Mouse (Mus musculus) neural tube, embryonic 11.5 days (tissue): ENCODE results near the gene AU018091. TPM values are rescaled to one million over a fixed set of nuclear protein-coding genes. Genes with fewer than 3 reads are reported as not detected.
"Not testable (repeated sequence)": the region's sequence is repeated elsewhere in the genome, so short reads cannot be mapped to it uniquely, and the experiment has no call there.

Experiments
- ATAC-seq: fragments of 200-750 bp; cut with Nextera tagmentation; 2 replicates; pipeline ENCODE4 v1.8.0; 2017; ENCODE audit warnings: moderate number of reproducible peaks, mild to moderate bottlenecking, moderate TSS enrichment, moderate library complexity; ENCODE audit not compliant: insufficient read depth, low FRiP score, low TSS enrichment
- DNase-seq: peaks from one replicate; pipeline ENCODE4 v3.0.0-alpha.2; 2015; ENCODE audit warnings: low spot score
- H3K27ac ChIP-seq: fragments of 300-500 bp; sonication (generic); 2 replicates; pipeline ENCODE4 v1.5.1; 2014; ENCODE audit warnings: low read depth, mild to moderate bottlenecking, low read length
- H3K27me3 ChIP-seq: fragments of 300-500 bp; sonication (generic); 2 replicates; pipeline ENCODE4 v1.6.1; 2014; ENCODE audit warnings: mild to moderate bottlenecking, low read length, mixed read lengths; ENCODE audit not compliant: control insufficient read depth, insufficient read depth
- H3K36me3 ChIP-seq: fragments of 300-500 bp; sonication (generic); 2 replicates; pipeline ENCODE4 v1.6.1; 2014; ENCODE audit warnings: mild to moderate bottlenecking, low read length, moderate library complexity, mixed read lengths; ENCODE audit not compliant: control insufficient read depth, insufficient read depth
- H3K4me1 ChIP-seq: fragments of 300-500 bp; sonication (generic); 2 replicates; pipeline ENCODE4 v1.6.1; 2014; ENCODE audit warnings: low read length, mixed read lengths; ENCODE audit not compliant: control insufficient read depth, insufficient read depth
- H3K4me2 ChIP-seq: fragments of 300-500 bp; sonication (generic); 2 replicates; pipeline ENCODE4 v1.6.1; 2014; ENCODE audit warnings: low read depth, mild to moderate bottlenecking, moderate library complexity
- H3K4me3 ChIP-seq: fragments of 300-500 bp; sonication (generic); 2 replicates; pipeline ENCODE4 v1.5.1; 2014; ENCODE audit warnings: low read depth, low read length
- H3K9ac ChIP-seq: fragments of 300-500 bp; sonication (generic); 2 replicates; pipeline ENCODE4 v1.6.1; 2014; ENCODE audit warnings: mild to moderate bottlenecking, low read length
- H3K9me3 ChIP-seq: fragments of 300-500 bp; sonication (generic); 2 replicates; pipeline ENCODE4 v1.6.1; 2016; ENCODE audit warnings: low read length; ENCODE audit not compliant: control insufficient read depth
- WGBS: fragments of 180-500 bp; shearing (Covaris S2); extraction: QIAGEN DNeasy Blood & Tissue Kit; methylation state at CpG from one replicate; pipeline ENCODE4 v1.1.7; 2014; 5-methylcytosine and 5-hydroxymethylcytosine counted together
- polyA plus RNA-seq: library from polyadenylated mRNA; unstranded; fragments of >200 nt; fragmentation: Nextera tagmentation; extraction: Ambion mirVana; gene quantifications from 2 replicates; pipeline ENCODE4 v1.2.1, GENCODE M21; 2014

The AU018091 gene
- polyA plus RNA-seq, 1 experiment from 2014 or later: not detected

DNA sequence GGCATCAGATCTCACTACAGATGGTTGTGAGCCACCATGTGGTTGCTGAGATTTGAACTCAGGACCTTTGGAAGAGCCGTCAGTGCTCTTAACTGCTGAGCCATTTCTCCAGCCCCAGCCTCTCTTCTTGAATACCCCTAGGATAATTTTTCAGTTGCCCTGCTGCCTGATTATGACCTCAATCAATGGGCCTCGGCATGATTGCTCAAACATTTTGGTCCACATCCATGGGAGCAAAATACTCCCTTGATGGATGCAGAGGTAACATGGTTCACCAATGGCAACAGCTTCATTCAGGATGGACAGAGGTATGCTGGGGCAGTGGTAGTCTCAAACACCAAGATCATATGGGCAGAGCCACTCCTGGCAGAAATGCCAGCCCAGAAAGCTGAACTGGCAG is 17.7 kb upstream of the AU018091 start:
- not testable (repeated sequence) for H3K9ac ChIP-seq, ATAC-seq, H3K36me3 ChIP-seq, H3K4me1 ChIP-seq, H3K27me3 ChIP-seq, H3K27ac ChIP-seq, H3K4me3 ChIP-seq, DNase-seq, H3K9me3 ChIP-seq, H3K4me2 ChIP-seq
- WGBS: 88% methylated on average over 2 of the region's 2 CpGs

DNA sequence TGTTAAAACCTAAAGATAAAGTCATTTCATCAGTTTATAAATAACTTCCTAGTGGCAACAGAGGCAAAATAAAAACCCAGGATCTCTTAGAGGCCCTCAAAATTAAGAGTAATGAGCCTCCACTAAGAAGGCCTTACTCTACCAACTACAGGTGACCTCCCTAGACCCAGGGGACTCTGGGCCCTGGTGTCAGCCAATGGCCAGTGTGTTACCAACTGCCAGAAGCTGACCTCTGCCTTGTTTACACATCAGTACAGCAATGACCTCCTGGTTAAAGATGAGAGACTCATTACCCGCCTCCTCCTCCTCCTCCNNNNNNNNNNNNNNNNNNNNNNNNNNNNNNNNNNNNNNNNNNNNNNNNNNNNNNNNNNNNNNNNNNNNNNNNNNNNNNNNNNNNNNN is 17.1 kb upstream of the AU018091 start:
- no peak overlapping the region for H3K4me3 ChIP-seq
- no peak for DNase-seq
- no peaks in the 10 kb centered on the region for H3K9me3 ChIP-seq
- no peaks in the 10 kb centered on the region for H3K36me3 ChIP-seq
- 67% methylated on average over 1 of the region's 1 CpGs for WGBS
- no peak overlapping the region for H3K4me2 ChIP-seq
- ATAC-seq: no peak
- no peaks in the 10 kb centered on the region for H3K27me3 ChIP-seq
- no peak overlapping the region for H3K9ac ChIP-seq
- no peak overlapping the region for H3K27ac ChIP-seq
- no peaks in the 10 kb centered on the region for H3K4me1 ChIP-seq

DNA sequence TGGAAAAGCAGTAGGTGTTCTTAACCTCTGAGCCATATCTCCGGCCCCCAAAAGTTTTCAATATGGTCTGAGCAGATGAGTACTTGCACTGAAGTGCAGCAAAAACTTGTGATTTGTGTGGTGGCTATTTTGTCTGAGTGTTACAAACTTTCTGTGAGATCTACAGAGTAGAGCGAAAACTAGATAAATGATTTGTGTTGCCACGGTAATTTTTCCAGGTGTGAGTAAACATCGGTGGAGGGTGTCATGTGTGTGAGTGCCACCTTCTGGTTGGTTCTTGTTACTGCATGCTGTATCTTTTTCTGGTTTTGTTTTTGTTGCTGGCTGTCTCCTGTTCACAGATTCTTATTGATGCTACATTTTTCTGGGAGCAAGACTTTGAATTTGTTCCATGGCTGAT is 15.4 kb upstream of the AU018091 start:
- Histone ChIP-seq H3K9me3 (no peaks in the 10 kb centered on the region), H3K4me2 (no peak overlapping the region), H3K4me1 (no peaks in the 10 kb centered on the region), H3K4me3 (no peak overlapping the region), H3K9ac (no peak overlapping the region), H3K27ac (no peak overlapping the region), H3K27me3 (no peaks in the 10 kb centered on the region), H3K36me3 (no peaks in the 10 kb centered on the region)
- DNase-seq (no peak), ATAC-seq (no peak)
- 41% methylated on average over 4 of the region's 4 CpGs for WGBS

DNA sequence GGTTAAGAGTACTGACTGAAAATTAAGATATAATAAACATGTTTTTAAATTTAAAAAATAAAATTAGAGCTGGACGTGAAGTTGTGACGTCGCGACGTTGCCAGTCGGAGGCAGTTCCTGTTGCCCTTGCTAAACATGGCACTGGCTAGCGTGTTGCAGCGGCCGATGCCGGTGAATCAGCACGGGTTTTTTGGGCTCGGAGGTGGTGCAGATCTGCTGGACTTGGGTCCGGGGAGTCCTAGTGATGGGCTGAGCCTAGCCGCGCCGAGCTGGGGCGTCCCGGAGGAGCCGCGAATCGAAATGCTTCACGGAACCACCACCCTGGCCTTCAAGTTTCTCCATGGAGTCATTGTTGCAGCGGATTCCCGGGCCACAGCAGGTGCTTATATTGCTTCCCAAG is 12.0 kb upstream of the AU018091 start:
- ATAC-seq, DNase-seq: not testable (repeated sequence)

DNA sequence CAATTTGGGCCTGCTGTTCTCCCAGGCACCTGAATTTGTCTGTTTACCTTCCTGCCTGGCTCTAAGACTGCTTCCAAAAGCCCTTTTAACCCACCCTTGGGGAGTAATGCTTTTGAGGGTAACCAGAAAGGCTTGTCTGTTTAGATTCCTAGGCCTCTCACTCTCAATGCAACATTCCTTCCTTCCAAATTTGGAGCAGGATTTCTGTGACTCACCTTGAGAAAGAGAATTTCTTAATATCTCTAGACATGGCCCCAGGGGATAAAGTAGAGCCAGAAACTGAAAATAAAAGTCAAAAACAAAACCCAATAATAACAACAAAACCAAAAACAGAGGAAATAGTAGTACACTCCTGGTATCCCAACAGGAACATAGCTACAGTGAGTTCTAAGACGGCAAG is 707 bp downstream of the AU018091 start:
- Histone ChIP-seq H3K4me3 (no peak overlapping the region), H3K4me2 (no peak overlapping the region), H3K27me3 (no peaks in the 10 kb centered on the region), H3K9me3 (no peaks in the 10 kb centered on the region), H3K9ac (no peak overlapping the region), H3K36me3 (no peaks in the 10 kb centered on the region), H3K27ac (no peak overlapping the region), H3K4me1 (no peaks in the 10 kb centered on the region)
- no peak for ATAC-seq
- no peak for DNase-seq
- WGBS: 92% methylated on average over 1 of the region's 1 CpGs

More for the DNA sequence above, 12.0 kb upstream of the AU018091 start:
- H3K9me3 ChIP-seq, H3K36me3 ChIP-seq, H3K4me1 ChIP-seq, H3K27me3 ChIP-seq, H3K4me3 ChIP-seq, H3K9ac ChIP-seq, H3K27ac ChIP-seq, H3K4me2 ChIP-seq: not testable (repeated sequence)
- WGBS: 86% methylated on average over 20 of the region's 24 CpGs

DNA sequence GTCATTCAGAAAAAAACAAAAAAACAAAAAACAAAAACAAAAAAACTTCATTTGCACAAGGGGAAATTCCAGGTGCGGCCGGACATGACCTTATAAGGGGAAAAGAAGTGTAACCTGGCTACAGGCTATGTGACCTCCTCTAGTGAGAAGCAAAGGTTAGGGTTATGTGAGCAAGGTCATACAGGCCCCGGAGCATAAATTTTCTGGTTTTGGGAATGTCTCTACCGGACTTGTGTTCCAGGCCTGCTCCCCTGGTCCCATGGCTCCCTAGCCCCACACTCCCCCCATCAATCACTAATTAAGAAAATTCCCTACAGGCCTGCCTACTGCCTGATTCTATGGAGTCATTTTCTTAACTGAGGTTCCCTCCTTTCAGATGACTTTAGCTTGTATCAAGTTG is 2.7 kb downstream of the AU018091 start:
- Histone ChIP-seq H3K4me1 (no peaks in the 10 kb centered on the region), H3K4me3 (no peak overlapping the region), H3K9ac (no peak overlapping the region), H3K27ac (no peak overlapping the region), H3K4me2 (no peak overlapping the region), H3K36me3 (no peaks in the 10 kb centered on the region), H3K27me3 (no peaks in the 10 kb centered on the region), H3K9me3 (no peaks in the 10 kb centered on the region)
- WGBS: 89% methylated on average over 4 of the region's 4 CpGs
- DNase-seq: no peak
- no peak for ATAC-seq

DNA sequence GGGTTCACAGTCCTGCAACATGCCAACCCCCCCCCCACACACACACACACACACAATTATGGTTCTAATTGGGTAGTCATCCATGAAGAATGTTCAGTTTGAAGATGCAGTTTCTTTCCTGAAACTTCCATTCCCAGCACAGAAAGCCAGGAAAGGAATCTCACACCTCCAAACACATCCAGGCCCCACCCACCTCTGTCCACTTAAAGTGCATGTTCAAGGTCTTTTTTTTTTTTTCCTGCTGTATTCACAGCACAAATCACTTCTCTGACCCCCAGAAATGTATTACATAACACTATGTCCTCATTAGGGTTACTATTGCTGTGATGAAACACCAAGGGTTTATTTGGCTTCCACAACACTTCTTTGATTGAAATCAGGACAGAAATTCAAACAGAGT is 4.0 kb downstream of the AU018091 start:
- no peaks in the 10 kb centered on the region for H3K36me3 ChIP-seq
- no peak overlapping the region for H3K4me3 ChIP-seq
- no peak for ATAC-seq
- no peak overlapping the region for H3K27ac ChIP-seq
- no peaks in the 10 kb centered on the region for H3K4me1 ChIP-seq
- H3K4me2 ChIP-seq: no peak overlapping the region
- H3K9ac ChIP-seq: no peak overlapping the region
- DNase-seq: no peak
- H3K27me3 ChIP-seq: no peaks in the 10 kb centered on the region
- no peaks in the 10 kb centered on the region for H3K9me3 ChIP-seq

DNA sequence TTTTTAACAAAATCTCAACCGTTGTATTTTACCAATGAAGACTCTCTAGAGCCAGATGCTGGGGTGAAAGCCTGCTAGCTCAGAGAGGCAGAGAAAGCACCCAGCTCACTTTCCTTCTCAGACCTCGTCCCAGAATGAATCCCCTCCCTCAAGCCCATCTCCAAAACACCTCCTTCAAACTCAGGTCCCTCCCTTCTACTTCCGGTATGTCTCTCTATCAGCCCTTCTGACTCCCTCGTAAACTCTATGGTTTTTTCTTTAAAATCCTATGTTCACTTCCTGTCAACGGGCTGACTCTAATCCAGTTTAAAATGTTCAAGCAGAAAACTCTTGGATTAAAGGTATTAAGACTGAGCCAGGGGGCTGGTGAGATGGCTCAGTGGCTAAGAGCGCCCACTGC is 4.6 kb downstream of the AU018091 start:
- Histone ChIP-seq H3K9ac (no peak overlapping the region), H3K27me3 (no peaks in the 10 kb centered on the region), H3K36me3 (no peaks in the 10 kb centered on the region), H3K27ac (no peak overlapping the region), H3K9me3 (no peaks in the 10 kb centered on the region), H3K4me3 (no peak overlapping the region), H3K4me2 (no peak overlapping the region), H3K4me1 (no peaks in the 10 kb centered on the region)
- ATAC-seq: no peak
- DNase-seq: no peak
- WGBS: 77% methylated on average over 6 of the region's 6 CpGs

DNA sequence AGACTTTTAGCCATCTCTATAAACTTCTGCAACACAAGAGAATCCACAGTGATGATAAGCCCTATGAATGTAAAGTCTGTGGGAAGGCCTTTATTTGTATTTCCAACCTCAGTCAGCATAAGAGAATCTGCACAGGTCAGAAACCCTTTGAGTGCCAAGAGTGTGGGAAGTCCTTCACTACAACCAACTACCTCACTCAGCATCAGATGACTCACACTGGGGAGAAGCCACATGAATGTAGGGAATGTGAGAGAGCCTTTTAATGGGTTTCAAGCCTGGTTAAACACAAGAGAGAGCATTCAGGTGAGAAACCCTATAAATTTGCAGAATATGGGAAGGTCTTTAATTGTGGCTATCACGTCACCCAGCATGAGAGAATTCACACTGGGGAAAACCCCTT is 18.6 kb downstream of the AU018091 start:
- H3K9ac ChIP-seq: no peak overlapping the region
- no peak overlapping the region for H3K27ac ChIP-seq
- 84% methylated on average over 1 of the region's 1 CpGs for WGBS
- H3K27me3 ChIP-seq: no peaks in the 10 kb centered on the region
- DNase-seq (no peak), ATAC-seq (no peak)
- H3K4me3 ChIP-seq: no peak overlapping the region
- no peaks in the 10 kb centered on the region for H3K4me1 ChIP-seq
- no peak overlapping the region for H3K4me2 ChIP-seq
- H3K9me3 ChIP-seq: peaks cover 3% of the 10 kb centered on the region; the same call in 1 of the 2 replicates
- no peaks in the 10 kb centered on the region for H3K36me3 ChIP-seq
